Mouse (Mus musculus) lung, postnatal 0 days (tissue): ENCODE measurements around the gene Tango2. TPM values are rescaled to one million over a fixed set of nuclear protein-coding genes. Genes with fewer than 3 reads are reported as not detected.

ENCODE experiments used
- ATAC-seq: fragments of 200-750 bp; cut with Nextera tagmentation; 2 replicates; pipeline ENCODE4 v1.8.0; 2017; ENCODE audit warnings: moderate library complexity
- DNase-seq: peaks from one replicate; pipeline ENCODE4 v3.0.0-alpha.2; 2016; ENCODE audit warnings: low spot score
- H3K27ac ChIP-seq: fragments of 300-500 bp; sonication (generic); 2 replicates; pipeline ENCODE4 v1.5.1; 2014; ENCODE audit warnings: antibody characterized with exemption, mild to moderate bottlenecking, low read length, mixed read lengths
- H3K27me3 ChIP-seq: fragments of 300-500 bp; sonication (generic); replicated peaks from 2 replicates; pipeline ENCODE4 v1.6.1; 2014; ENCODE audit warnings: low read length, mixed read lengths; ENCODE audit not compliant: insufficient read depth
- H3K36me3 ChIP-seq: fragments of 300-500 bp; sonication (generic); 2 replicates; pipeline ENCODE4 v1.6.1; 2014; ENCODE audit warnings: low read length, mixed read lengths; ENCODE audit not compliant: insufficient read depth
- H3K4me1 ChIP-seq: fragments of 300-500 bp; sonication (generic); 2 replicates; pipeline ENCODE4 v1.6.1; 2014; ENCODE audit warnings: antibody characterized with exemption, low read depth, low read length, mixed read lengths; ENCODE audit not compliant: insufficient read depth
- H3K4me2 ChIP-seq: fragments of 300-500 bp; sonication (generic); replicated peaks from 2 replicates; pipeline ENCODE4 v1.6.1; 2014; ENCODE audit warnings: low read depth, mild to moderate bottlenecking, low read length, moderate library complexity, mixed read lengths
- H3K4me3 ChIP-seq: fragments of 300-500 bp; sonication (generic); 2 replicates; pipeline ENCODE4 v1.5.1; 2014; ENCODE audit warnings: low read depth, low read length
- H3K9ac ChIP-seq: fragments of 300-500 bp; sonication (generic); replicated peaks from 2 replicates; pipeline ENCODE4 v1.6.1; 2014; ENCODE audit warnings: low read depth, mild to moderate bottlenecking
- H3K9me3 ChIP-seq: fragments of 300-500 bp; sonication (generic); 2 replicates; pipeline ENCODE4 v1.6.1; 2016; ENCODE audit warnings: low read length, mixed read lengths
- CTCF ChIP-seq: IDR thresholded peaks from 2 replicates; pipeline ENCODE4 v1.5.1; 2016; ENCODE audit warnings: antibody characterized with exemption, mild to moderate bottlenecking
- EP300 ChIP-seq: IDR thresholded peaks from 2 replicates; pipeline ENCODE4 v1.6.1; 2016; ENCODE audit warnings: antibody characterized with exemption, mild to moderate bottlenecking, control low read depth
- WGBS: fragments of 180-500 bp; shearing (Covaris S2); extraction: QIAGEN DNeasy Blood & Tissue Kit; methylation state at CpG from one replicate; pipeline ENCODE4 v1.1.7; 2014; 5-methylcytosine and 5-hydroxymethylcytosine counted together
- polyA plus RNA-seq: library from polyadenylated mRNA; unstranded; fragments of >200 nt; fragmentation: Nextera tagmentation; extraction: Ambion mirVana; gene quantifications from 2 replicates; pipeline ENCODE4 v1.2.1, GENCODE M21; 2015

The Tango2 gene
- polyA plus RNA-seq, 1 experiment from 2014 or later = 25.2 TPM

GRCm38 (mm10) chr16:18360151-18360805 is 12.4 kb upstream of the Tango2 start:
- DNase-seq (peak; percentile 55), ATAC-seq (peak; percentile 30; the same call in 1 of the 2 replicates)
- no peaks in the 10 kb centered on the region for H3K9me3 ChIP-seq
- no peak overlapping the region for H3K4me2 ChIP-seq
- H3K4me1 ChIP-seq = no peaks in the 10 kb centered on the region
- H3K27ac ChIP-seq = no peak overlapping the region
- WGBS = 76% methylated on average over 6 of the region's 6 CpGs
- H3K36me3 ChIP-seq = no peaks in the 10 kb centered on the region
- TF ChIP-seq EP300 = no peak
- TF ChIP-seq CTCF = no peak
- no peak overlapping the region for H3K9ac ChIP-seq
- H3K4me3 ChIP-seq = no peak overlapping the region
- no peaks in the 10 kb centered on the region for H3K27me3 ChIP-seq

DNA sequence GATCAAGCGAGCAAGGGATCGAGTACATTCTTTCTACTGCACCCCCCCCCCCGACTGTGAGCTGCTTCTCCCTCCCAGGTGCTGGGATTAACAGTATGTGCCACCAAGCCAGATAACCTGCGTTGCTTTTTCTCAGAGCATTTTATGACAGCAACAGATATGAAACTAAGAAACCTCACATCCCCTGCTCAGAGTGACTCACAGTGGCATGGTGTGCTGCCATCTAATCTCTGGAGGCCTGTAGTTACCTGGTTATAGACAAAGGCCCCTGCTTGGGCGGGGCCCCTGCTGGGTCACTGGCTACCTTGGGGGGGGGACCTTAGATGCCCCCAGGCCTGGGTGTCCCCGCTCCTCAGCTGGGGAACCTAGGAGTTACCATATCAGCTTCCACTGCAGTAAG is 10.1 kb upstream of the Tango2 start:
- ATAC-seq (no peak), DNase-seq (no peak)
- Histone ChIP-seq H3K9ac (no peak overlapping the region), H3K4me1 (no peaks in the 10 kb centered on the region), H3K4me3 (no peak overlapping the region), H3K36me3 (no peaks in the 10 kb centered on the region), H3K27ac (no peak overlapping the region), H3K9me3 (no peaks in the 10 kb centered on the region), H3K4me2 (no peak overlapping the region), H3K27me3 (no peaks in the 10 kb centered on the region)
- 79% methylated on average over 6 of the region's 6 CpGs for WGBS
- TF ChIP-seq EP300 = no peak
- no peak for TF ChIP-seq CTCF

GRCm38 (mm10) chr16:18356961-18357360 is 9.1 kb upstream of the Tango2 start:
- TF ChIP-seq EP300 = no peak
- no peak for TF ChIP-seq CTCF
- no peak for ATAC-seq
- no peak for DNase-seq
- Histone ChIP-seq H3K9me3 (no peaks in the 10 kb centered on the region), H3K4me3 (no peak overlapping the region), H3K36me3 (no peaks in the 10 kb centered on the region), H3K27ac (no peak overlapping the region), H3K9ac (no peak overlapping the region), H3K4me1 (no peaks in the 10 kb centered on the region), H3K4me2 (no peak overlapping the region), H3K27me3 (no peaks in the 10 kb centered on the region)
- 81% methylated on average over 1 of the region's 1 CpGs for WGBS

DNA sequence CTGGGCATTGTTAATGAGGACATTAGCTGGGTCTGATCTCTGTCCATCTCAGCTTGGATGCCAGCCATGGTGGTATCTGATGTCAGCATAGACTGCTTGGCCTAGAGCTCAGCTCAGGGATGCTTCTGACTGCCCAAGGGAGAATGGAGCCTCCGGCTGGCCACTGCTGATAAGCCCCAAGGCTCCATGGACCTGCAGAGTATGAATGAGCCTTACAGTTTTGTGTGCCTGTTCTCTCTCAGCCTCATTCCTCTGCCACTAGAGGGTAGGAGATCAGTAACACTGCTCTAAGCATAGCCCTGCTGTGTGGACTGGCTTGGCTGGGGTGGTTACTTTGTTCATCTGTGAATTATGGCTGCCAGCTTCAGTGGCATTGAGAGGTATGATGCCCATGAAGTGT is 5.2 kb upstream of the Tango2 start:
- no peak for ATAC-seq

DNA sequence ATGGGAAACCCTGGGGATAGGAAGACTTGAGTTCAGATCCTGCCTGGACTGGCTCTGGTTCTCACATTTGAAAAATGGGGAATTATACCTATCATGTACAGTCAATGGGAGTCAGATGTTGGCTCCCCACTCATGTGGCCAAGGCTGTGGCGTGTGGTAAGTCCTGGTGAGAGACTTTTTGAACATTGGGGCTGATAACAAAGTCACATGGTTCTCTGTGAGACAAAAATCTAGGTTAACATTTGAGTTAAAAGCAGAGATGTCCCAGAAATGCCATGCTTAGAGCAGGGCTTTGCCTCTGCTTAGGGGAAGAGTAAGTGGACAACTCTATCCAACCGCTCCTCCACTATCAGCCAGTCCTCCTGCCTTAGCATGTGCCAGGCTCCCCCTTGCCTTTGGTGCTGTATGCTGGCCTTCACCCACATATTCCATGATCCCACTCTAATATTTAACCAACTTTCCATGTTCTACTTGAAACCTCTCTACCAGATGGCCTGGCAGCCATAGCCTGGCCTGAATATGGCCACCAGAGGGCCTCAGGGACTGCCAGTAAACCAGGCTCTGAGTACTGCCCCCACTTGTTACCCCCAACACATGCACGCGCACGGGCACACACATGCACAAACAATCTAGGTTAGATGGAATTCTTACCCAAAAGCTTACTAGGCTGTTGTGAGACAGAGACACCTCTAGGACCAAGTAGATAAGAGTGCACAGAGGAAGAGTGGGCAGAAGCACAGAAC is 3.6 kb upstream of the Tango2 start:
- Histone ChIP-seq H3K27me3 (no peaks in the 10 kb centered on the region), H3K36me3 (no peaks in the 10 kb centered on the region), H3K9ac (no peak overlapping the region), H3K4me2 (no peak overlapping the region), H3K4me1 (peaks cover 6% of the 10 kb centered on the region; the same call in 1 of the 2 replicates), H3K4me3 (no peak overlapping the region), H3K27ac (no peak overlapping the region), H3K9me3 (no peaks in the 10 kb centered on the region)
- DNase-seq = peak; percentile 49
- TF ChIP-seq EP300 = no peak
- peak; percentile 80 for TF ChIP-seq CTCF
- ATAC-seq = no peak
- 63% methylated on average over 5 of the region's 5 CpGs for WGBS

More for the DNA sequence above, 5.2 kb upstream of the Tango2 start:
- H3K36me3 ChIP-seq = no peaks in the 10 kb centered on the region
- no peak overlapping the region for H3K4me2 ChIP-seq
- no peaks in the 10 kb centered on the region for H3K27me3 ChIP-seq
- WGBS = 71% methylated on average over 1 of the region's 1 CpGs
- DNase-seq = no peak
- H3K27ac ChIP-seq = no peak overlapping the region
- no peak overlapping the region for H3K9ac ChIP-seq
- no peak overlapping the region for H3K4me3 ChIP-seq
- no peaks in the 10 kb centered on the region for H3K9me3 ChIP-seq
- TF ChIP-seq EP300 (no peak), CTCF (peak; percentile 23; the same call in 1 of the 2 replicates)
- H3K4me1 ChIP-seq = no peaks in the 10 kb centered on the region

DNA sequence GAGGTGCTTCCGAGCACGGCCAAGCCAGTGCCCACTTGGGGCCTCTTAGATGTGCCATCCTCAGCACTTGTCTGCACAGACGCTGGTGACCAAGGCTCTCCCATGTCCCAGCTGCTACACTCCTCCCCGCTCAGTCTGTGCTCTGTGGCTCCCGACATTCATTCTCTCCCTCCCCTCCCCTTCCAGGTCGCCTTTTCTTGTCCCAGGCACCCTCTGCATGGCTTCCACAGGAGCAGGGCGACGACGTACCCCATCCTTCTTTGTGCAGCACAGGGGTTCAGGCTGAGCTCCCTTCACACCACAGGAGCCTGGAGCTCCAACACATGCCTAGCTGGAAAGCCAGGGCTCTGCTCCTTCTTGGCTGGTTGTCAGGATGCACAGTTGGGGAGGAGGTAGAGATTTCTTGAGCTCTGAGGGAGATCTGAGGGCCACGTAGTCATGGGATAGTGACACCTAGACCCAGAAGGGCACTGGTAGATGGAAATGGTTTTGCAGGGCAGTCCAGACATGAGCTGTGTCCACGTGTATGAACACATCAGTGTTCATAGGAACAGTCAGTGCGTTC is 1.9 kb upstream of the Tango2 start:
- Histone ChIP-seq H3K9me3 (no peaks in the 10 kb centered on the region), H3K27me3 (no peaks in the 10 kb centered on the region), H3K27ac (no peak overlapping the region), H3K36me3 (no peaks in the 10 kb centered on the region), H3K9ac (no peak overlapping the region), H3K4me3 (no peak overlapping the region), H3K4me1 (peaks cover 6% of the 10 kb centered on the region; the same call in 1 of the 2 replicates), H3K4me2 (no peak overlapping the region)
- no peak for ATAC-seq
- DNase-seq = no peak
- TF ChIP-seq CTCF = no peak
- TF ChIP-seq EP300 = no peak
- 80% methylated on average over 12 of the region's 12 CpGs for WGBS
